Mouse (Mus musculus): ENCODE data around the gene Slc2a4. TPM values are rescaled to one million over a fixed set of nuclear protein-coding genes. Genes with fewer than 3 reads are reported as not detected.

Slc2a4 gene
- polyA plus RNA-seq, 1 experiment from 2014 or later = 3.9 TPM

DNA sequence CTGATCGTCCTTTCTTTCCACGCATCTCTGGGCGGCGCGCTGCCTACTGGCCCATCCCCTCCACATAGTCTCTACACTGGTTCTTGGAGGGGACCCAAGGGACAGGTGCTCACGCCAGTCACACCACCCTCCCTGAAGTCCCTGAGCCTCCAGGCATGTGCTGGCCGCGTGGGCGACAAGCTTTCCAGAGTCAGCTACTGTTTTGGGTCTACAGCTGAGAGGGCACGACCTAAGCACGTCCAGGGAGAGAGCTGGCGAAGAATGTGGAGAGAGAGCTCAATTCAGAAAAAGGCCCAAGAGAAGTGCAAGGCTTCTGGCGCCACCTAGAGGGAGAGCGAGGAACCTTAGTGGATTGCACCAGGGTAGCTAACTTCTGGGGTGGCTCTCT is 769 bp upstream of the Slc2a4 start:
- Histone ChIP-seq H3K36me3 (no peaks in the 10 kb centered on the region), H3K27me3 (peaks cover 43% of the 10 kb centered on the region), H3K9ac (no peak overlapping the region), H3K9me3 (no peaks in the 10 kb centered on the region), H3K27ac (peak overlapping the region; percentile 40; the same call in 1 of the 2 replicates), H3K4me3 (peak overlapping the region; percentile 44), H3K4me2 (peak overlapping the region; percentile 62), H3K4me1 (replicated peaks) (peaks cover 19% of the 10 kb centered on the region)
- ATAC-seq (ENCODE audit: low FRiP score) = peak; percentile 25; the same call in 1 of the 2 replicates
- 1% methylated on average over 14 of the region's 14 CpGs for WGBS

DNA sequence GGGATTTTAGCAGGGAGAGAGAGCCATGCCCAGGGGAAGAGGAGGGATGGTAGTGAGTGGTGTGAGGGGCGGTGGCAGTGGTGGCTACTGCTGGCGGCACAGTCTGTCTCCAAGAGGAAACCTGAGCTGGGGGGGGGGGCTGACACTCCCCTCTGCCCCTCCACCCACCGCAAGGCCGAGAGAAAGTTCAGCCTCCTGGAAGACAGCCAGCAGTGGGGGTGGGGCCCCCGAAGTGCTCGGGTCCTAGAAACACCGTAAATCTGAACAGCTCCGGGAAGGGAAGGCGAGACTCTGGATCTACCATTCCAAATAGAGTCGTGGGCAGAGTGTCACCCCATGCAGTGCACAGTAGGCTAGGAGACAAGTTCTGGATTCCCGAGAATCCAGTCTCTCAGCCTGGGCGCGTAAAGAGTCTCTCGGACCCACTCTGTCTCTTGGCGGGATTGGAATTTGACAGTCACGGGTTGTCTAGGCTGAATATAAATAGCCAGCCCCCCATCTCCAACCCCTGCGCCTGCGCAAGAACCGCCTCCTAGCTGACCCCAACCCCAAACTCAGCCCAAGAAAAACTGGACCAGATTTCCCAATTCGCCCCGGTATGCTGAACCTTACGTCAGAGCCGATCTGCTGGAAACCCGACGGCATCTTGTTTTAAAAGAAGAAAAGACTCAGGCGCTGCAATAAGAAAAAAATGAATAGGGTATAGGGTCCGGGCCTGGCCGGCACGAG is 487 bp downstream of the Slc2a4 start:
- H3K4me1 ChIP-seq (replicated peaks) = peaks cover 19% of the 10 kb centered on the region
- no peak overlapping the region for H3K27ac ChIP-seq
- peaks cover 40% of the 10 kb centered on the region for H3K27me3 ChIP-seq
- H3K9me3 ChIP-seq = no peaks in the 10 kb centered on the region
- peak; percentile 46 for ATAC-seq (ENCODE audit: low FRiP score)
- peak overlapping the region; percentile 62 for H3K4me2 ChIP-seq
- H3K4me3 ChIP-seq = peak overlapping the region; percentile 44
- peak overlapping the region; percentile 63 for H3K9ac ChIP-seq
- no peaks in the 10 kb centered on the region for H3K36me3 ChIP-seq
- WGBS = 2% methylated on average over 29 of the region's 29 CpGs

DNA sequence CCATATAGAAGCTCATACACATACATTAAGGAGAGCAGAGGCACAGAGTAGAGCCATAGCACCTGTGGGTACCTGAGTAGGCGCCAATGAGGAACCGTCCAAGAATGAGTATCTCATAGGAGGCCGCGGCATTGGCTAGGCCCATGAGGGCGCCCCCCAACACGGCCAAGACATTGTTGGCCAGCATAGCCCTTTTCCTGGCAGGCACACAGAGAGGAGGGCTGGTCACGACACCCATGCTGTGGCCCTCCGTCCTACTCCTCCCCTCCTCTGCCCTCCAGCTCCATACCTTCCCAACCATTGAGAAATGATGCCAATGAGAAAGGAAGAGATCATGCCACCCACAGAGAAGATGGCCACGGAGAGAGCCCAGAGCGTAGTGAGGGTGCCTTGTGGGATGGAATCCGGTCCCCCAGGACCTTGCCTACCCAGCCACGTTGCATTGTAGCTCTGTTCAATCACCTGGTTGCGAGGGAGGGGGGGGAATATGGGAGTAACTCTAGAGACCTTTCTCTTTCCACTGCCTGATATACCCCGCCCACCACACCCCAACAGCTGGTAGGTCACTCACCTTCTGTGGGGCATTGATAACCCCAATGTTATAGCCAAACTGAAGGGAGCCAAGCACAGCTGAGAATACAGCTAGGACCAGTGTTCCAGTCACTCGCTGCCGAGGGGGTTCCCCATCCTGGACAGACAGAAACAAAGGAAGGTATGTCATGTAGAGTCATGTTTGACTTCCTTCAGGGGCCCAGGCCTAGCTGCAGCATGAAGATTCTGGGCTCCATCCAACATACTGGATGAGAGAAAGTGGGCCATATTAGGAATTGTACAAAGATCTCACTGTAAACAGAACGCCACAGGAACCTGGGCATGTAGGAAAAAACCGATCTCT is 1.7 kb downstream of the Slc2a4 start:
- Histone ChIP-seq H3K27me3 (peaks cover 34% of the 10 kb centered on the region), H3K4me1 (replicated peaks) (peaks cover 19% of the 10 kb centered on the region), H3K9ac (no peak overlapping the region), H3K4me3 (no peak overlapping the region; the same call in 1 of the 2 replicates), H3K36me3 (no peaks in the 10 kb centered on the region), H3K27ac (no peak overlapping the region), H3K9me3 (no peaks in the 10 kb centered on the region), H3K4me2 (no peak overlapping the region)
- ATAC-seq (ENCODE audit: low FRiP score) = no peak
- 93% methylated on average over 18 of the region's 18 CpGs for WGBS

DNA sequence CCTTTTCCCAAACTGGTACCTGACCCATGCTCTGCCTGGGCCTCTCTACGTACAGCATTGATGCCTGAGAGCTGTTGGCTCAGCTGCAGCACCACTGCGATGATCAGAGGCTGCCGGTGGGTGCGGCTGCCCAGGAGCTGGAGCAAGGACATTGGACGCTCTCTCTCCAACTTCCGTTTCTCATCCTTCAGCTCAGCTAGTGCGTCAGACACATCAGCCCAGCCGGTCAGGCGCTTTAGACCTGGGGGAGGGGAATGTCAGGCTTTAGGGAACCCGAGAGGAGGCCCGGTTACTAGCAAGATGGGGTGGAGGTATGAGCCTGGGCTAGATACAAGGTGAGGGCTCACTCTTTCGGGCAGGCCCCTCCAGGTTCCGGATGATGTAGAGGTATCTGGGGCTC is 2.8 kb downstream of the Slc2a4 start:
- WGBS = 76% methylated on average over 13 of the region's 13 CpGs
- Histone ChIP-seq H3K27me3 (peaks cover 26% of the 10 kb centered on the region), H3K9ac (no peak overlapping the region)

DNA sequence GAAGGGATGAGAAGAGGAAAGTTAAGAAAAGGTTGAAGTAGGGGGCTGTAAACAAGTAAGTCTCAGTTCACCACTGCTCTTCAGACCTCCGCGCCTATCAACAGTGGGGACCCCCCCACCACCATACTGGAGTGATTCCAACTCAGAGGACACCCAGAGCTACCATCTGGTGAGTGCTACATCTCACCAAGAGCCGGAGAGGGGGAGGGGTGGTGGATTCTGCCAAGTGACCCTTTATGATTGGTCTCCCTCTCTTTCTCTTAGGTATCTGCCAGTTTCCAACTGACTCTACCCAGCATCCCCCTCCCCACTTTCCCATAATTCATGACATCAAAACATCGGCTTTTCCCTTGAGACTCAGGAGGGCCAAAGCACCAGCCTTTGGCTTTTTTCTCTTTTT is 7.0 kb downstream of the Slc2a4 start:
- H3K36me3 ChIP-seq = no peaks in the 10 kb centered on the region
- H3K4me3 ChIP-seq = no peak overlapping the region
- H3K9ac ChIP-seq = no peak overlapping the region
- H3K4me2 ChIP-seq = no peak overlapping the region
- H3K27ac ChIP-seq = no peak overlapping the region
- no peaks in the 10 kb centered on the region for H3K9me3 ChIP-seq
- WGBS = 80% methylated on average over 4 of the region's 4 CpGs
- ATAC-seq (ENCODE audit: low FRiP score) = no peak
- H3K4me1 ChIP-seq (replicated peaks) = peaks cover 15% of the 10 kb centered on the region
- H3K27me3 ChIP-seq = peaks cover 43% of the 10 kb centered on the region

More for the DNA sequence above, 2.8 kb downstream of the Slc2a4 start:
- Histone ChIP-seq H3K36me3 (no peaks in the 10 kb centered on the region), H3K27ac (no peak overlapping the region), H3K9me3 (no peaks in the 10 kb centered on the region), H3K4me1 (replicated peaks) (peaks cover 22% of the 10 kb centered on the region), H3K4me3 (no peak overlapping the region), H3K4me2 (no peak overlapping the region)
- no peak for ATAC-seq (ENCODE audit: low FRiP score)

DNA sequence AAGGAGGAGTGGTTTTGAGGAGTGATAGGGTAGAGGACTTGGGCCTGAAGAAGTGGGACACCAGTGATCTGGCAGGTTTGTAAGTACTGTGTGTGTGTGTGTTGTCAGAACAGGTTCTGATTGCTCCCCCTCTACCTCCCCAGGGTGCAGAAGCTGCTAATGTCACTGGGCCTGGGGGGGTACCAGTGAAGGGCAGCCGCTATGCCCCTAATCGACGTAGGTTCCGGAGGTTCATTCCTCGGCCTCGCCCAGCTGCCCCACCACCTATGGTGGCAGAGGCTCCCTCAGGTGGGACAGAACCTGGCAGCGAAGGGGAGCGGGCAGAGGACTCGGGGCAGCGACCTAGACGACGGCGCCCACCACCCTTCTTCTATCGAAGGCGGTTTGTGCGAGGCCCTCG is 8.3 kb downstream of the Slc2a4 start:
- Histone ChIP-seq H3K27me3 (peaks cover 50% of the 10 kb centered on the region), H3K27ac (no peak overlapping the region), H3K4me1 (replicated peaks) (peaks cover 20% of the 10 kb centered on the region), H3K9me3 (no peaks in the 10 kb centered on the region), H3K4me2 (no peak overlapping the region), H3K9ac (no peak overlapping the region), H3K36me3 (no peaks in the 10 kb centered on the region), H3K4me3 (no peak overlapping the region)
- ATAC-seq (ENCODE audit: low FRiP score) = no peak
- WGBS = 92% methylated on average over 17 of the region's 17 CpGs

DNA sequence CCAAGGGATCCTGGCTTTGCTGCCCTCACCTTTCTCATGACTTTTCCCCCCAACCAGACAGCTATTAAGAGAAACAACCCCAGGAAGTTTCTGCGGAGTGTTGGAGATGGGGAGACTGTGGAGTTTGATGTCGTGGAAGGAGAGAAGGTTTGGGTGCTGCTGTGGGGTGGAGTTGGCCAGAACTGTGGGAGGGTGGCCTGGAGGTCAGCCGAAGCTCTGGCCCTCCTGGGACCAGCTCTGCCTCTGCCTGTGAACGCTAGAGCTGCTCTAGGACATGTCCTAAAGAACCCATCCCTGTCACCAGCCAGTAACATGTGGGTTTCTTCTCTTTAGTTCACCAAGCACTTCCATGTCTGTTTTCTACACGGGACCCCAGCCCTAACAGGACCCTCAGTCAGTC is 8.8 kb downstream of the Slc2a4 start:
- WGBS = 64% methylated on average over 5 of the region's 5 CpGs
- H3K4me3 ChIP-seq = no peak overlapping the region
- no peak overlapping the region for H3K9ac ChIP-seq
- peaks cover 23% of the 10 kb centered on the region for H3K4me1 ChIP-seq (replicated peaks)
- H3K36me3 ChIP-seq = no peaks in the 10 kb centered on the region
- no peak for ATAC-seq (ENCODE audit: low FRiP score)
- H3K9me3 ChIP-seq = no peaks in the 10 kb centered on the region
- H3K27me3 ChIP-seq = peaks cover 55% of the 10 kb centered on the region
- H3K27ac ChIP-seq = no peak overlapping the region
- H3K4me2 ChIP-seq = no peak overlapping the region

DNA sequence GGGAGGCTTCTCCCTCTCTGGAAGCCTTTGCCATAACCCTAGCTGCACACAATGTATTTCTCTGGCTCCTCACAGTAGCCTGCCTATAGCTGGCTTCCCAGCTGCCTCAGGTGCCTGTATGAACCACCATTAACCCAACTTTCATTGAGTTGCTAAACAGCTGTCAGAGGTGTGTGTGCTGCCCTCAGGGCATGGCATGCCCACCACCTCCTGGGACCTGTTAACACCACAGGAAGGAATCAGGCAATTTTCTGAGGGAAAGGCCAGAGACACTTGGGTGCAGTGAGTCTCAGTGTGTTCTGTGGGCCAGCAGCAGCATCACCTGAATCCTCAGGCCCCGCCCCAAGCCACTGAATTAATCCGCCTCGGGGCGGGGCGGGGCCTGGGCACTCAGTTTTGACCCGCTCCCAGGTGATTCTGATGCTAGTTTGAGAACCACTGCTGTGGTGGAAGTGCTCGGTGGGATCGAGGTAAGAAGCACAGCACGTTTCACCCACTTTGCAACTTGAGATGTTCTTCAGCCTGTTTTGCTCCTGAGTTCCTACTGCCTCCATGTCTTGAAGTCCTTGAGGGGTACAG is 9.5 kb downstream of the Slc2a4 start:
- no peaks in the 10 kb centered on the region for H3K9me3 ChIP-seq
- 36% methylated on average over 9 of the region's 9 CpGs for WGBS
- H3K27me3 ChIP-seq = peaks cover 55% of the 10 kb centered on the region
- H3K9ac ChIP-seq = peak overlapping the region; percentile 35; the same call in 1 of the 2 replicates
- no peak overlapping the region for H3K4me3 ChIP-seq
- H3K4me2 ChIP-seq = no peak overlapping the region
- no peak for ATAC-seq (ENCODE audit: low FRiP score)
- H3K27ac ChIP-seq = no peak overlapping the region
- peaks cover 25% of the 10 kb centered on the region for H3K4me1 ChIP-seq (replicated peaks)
- H3K36me3 ChIP-seq = no peaks in the 10 kb centered on the region

DNA sequence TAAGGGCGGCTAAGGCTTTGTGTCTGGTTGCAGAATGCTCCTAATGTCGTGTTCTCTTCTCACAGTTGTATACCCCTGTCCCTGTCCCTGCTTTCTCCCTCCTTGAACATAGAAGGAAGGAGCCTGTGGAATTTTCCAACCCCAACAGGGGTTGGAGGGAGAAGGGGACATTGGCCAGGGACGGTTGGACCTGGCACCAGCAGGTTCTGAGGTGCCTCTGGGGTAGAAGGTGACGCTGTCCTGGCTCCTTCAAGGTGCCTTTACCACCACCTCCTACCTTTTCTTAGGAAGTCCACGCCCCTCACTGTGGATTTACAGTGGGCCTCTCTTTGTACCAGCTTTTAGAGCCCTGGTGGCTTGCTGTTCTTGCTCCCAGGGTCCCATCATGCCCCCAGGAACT is 10.2 kb downstream of the Slc2a4 start:
- no peak overlapping the region for H3K4me3 ChIP-seq
- H3K27me3 ChIP-seq = peaks cover 55% of the 10 kb centered on the region
- 72% methylated on average over 5 of the region's 5 CpGs for WGBS
- no peak overlapping the region for H3K27ac ChIP-seq
- H3K9ac ChIP-seq = no peak overlapping the region
- no peak for ATAC-seq (ENCODE audit: low FRiP score)
- no peaks in the 10 kb centered on the region for H3K9me3 ChIP-seq
- H3K4me2 ChIP-seq = no peak overlapping the region
- peaks cover 25% of the 10 kb centered on the region for H3K4me1 ChIP-seq (replicated peaks)
- H3K36me3 ChIP-seq = no peaks in the 10 kb centered on the region

DNA sequence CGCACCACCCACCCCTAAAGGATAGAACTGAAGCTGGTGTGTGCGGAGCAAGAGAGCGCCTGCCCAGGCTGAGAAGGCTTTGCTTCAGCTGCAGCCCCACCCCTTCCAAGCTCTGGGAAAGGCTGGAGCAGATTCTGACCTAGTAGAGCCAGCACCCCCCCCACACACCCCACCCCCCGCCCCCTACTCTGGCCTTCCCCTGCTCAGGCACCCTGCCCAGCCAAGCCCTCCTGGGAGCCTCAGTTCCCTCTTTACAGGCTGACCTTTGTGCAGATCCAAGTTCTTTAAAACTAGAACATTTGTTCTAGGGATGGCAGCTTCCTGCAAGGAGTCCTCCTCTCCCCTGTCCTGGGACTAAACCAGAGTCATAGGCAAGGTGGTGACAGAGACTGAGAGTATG is 10.6 kb downstream of the Slc2a4 start:
- WGBS = 50% methylated on average over 4 of the region's 4 CpGs
- Histone ChIP-seq H3K9ac (no peak overlapping the region), H3K36me3 (no peaks in the 10 kb centered on the region), H3K4me1 (replicated peaks) (peaks cover 25% of the 10 kb centered on the region), H3K9me3 (no peaks in the 10 kb centered on the region), H3K4me2 (no peak overlapping the region), H3K4me3 (no peak overlapping the region), H3K27ac (no peak overlapping the region), H3K27me3 (peaks cover 55% of the 10 kb centered on the region)
- ATAC-seq (ENCODE audit: low FRiP score) = no peak

DNA sequence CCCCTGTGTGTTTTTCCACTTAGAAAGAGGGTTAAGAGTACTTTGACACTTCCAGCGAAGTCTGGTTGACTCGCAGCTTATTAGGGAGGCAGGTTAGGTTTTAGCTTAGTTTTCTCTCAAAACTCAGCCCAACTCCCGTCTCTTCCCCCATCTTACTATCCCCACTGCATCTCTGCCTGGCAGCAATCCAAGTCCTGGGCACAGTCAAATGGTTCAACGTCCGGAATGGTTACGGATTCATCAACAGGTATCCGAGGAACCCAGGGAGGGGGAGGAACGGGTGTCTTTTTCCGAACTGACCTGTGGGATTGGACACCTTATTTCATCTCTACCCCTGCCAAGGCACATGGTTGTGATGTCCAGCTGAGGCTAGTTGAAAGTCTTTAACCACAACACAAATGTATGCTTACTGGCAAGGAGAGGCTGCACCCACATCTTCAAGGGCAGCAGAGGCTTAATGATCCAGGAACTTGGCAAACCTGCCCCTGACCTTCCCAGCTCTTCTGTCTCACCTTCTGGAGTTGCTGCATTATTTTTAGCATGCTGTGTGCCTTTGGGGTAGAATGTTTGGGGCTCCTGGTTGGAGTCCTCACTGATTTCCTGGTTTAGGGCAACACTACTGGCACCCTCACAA is 11.2 kb downstream of the Slc2a4 start:
- Histone ChIP-seq H3K27ac (no peak overlapping the region), H3K4me1 (replicated peaks) (peaks cover 25% of the 10 kb centered on the region), H3K4me3 (peak overlapping the region; percentile 61), H3K36me3 (no peaks in the 10 kb centered on the region), H3K27me3 (peaks cover 58% of the 10 kb centered on the region), H3K9me3 (no peaks in the 10 kb centered on the region), H3K4me2 (peak overlapping the region; percentile 99), H3K9ac (peak overlapping the region; percentile 75; the same call in 1 of the 2 replicates)
- WGBS = 44% methylated on average over 9 of the region's 9 CpGs
- no peak for ATAC-seq (ENCODE audit: low FRiP score)

DNA sequence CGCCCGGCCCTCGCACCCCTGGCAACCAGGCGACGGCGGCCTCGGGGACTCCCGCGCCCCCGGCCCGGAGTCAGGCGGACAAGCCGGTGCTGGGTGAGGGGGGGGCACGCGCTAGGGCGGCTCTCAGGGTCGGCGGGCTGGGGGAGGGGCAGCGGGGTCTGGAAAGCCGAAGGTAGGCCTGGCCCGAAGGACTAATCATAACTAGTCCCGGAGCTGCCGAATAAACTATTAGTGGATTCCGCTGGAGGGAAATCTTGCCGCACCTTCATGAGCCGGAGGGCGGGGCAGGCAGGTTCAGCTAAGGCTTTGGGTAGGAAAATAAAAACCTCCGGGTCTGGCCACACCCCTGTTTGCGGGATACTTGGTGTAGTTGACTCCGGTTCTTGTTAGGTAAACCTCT is 11.8 kb downstream of the Slc2a4 start:
- no peak for ATAC-seq (ENCODE audit: low FRiP score)
- Histone ChIP-seq H3K27me3 (peaks cover 61% of the 10 kb centered on the region), H3K9ac (peak overlapping the region; percentile 75), H3K27ac (no peak overlapping the region), H3K9me3 (no peaks in the 10 kb centered on the region), H3K4me1 (replicated peaks) (peaks cover 25% of the 10 kb centered on the region), H3K4me3 (peak overlapping the region; percentile 61), H3K4me2 (peak overlapping the region; percentile 99), H3K36me3 (no peaks in the 10 kb centered on the region)
- 2% methylated on average over 26 of the region's 30 CpGs for WGBS
